Mouse (Mus musculus) frontal cortex, adult 2 months (tissue): Measurements from ENCODE around the gene St8sia1. TPM values are rescaled to one million over a fixed set of nuclear protein-coding genes. Genes with fewer than 3 reads are reported as not detected.
"Not testable (repeated sequence)": the region's sequence is repeated elsewhere in the genome, so short reads cannot be mapped to it uniquely, and the experiment has no call there.

Source experiments
- DNase-seq, 2 experiments: peaks; one replicate each; pipeline ENCODE4 v3.0.0; 2022; ENCODE audit warnings: low spot score in 1 of 2; ENCODE audit errors: extremely low spot score in 1 of 2
- polyA plus RNA-seq: library from polyadenylated mRNA; depleted of rRNA; stranded (reverse); fragments of >200 nt; gene quantifications from 2 replicates; pipeline ENCODE4 v1.2.3, GENCODE M21; 2012; rRNA removed

The St8sia1 gene
- 9.6 and 10.7 TPM in 2 replicates for polyA plus RNA-seq

- peak; percentile 35 to 63 for DNase-seq
Measured at GRCm38 (mm10) chr6:142964076-142964530, at the start of gene St8sia1. TSS of gene St8sia1 (minus strand) at chr6:142964452.

- no peak for DNase-seq
Measured at GRCm38 (mm10) chr6:143012513-143013215, 48.4 kb upstream of the St8sia1 start.

- no peak for DNase-seq
Measured at GRCm38 (mm10) chr6:143008865-143009264, 44.6 kb upstream of the St8sia1 start.

GRCm38 (mm10) chr6:143005209-143005608 lies 41.0 kb upstream of the St8sia1 start:
- not testable (repeated sequence) for DNase-seq

- DNase-seq, result no peak
Measured at GRCm38 (mm10) chr6:143004801-143005200, 40.5 kb upstream of the St8sia1 start.

- no peak for DNase-seq
Measured at GRCm38 (mm10) chr6:142998221-142998999, 34.2 kb upstream of the St8sia1 start.

- no peak for DNase-seq
Measured at GRCm38 (mm10) chr6:142996887-142997286, 32.6 kb upstream of the St8sia1 start.

- DNase-seq, result no peak
Measured at GRCm38 (mm10) chr6:142995567-142995966, 31.3 kb upstream of the St8sia1 start.

- no peak for DNase-seq
Measured at GRCm38 (mm10) chr6:142994821-142995220, 30.6 kb upstream of the St8sia1 start.

GRCm38 (mm10) chr6:142993705-142994698 lies 29.8 kb upstream of the St8sia1 start:
- no peak for DNase-seq

GRCm38 (mm10) chr6:142992971-142993370 lies 28.7 kb upstream of the St8sia1 start:
- no peak for DNase-seq

GRCm38 (mm10) chr6:142992099-142992498 lies 27.8 kb upstream of the St8sia1 start:
- DNase-seq, result no peak

- DNase-seq, result no peak
Measured at GRCm38 (mm10) chr6:142991391-142992059, 27.3 kb upstream of the St8sia1 start.

- no peak for DNase-seq
Measured at GRCm38 (mm10) chr6:142990516-142990915, 26.3 kb upstream of the St8sia1 start.

GRCm38 (mm10) chr6:142989495-142989894 lies 25.2 kb upstream of the St8sia1 start:
- DNase-seq, result no peak

- peak in 1 of 2 experiments; percentile 76 for DNase-seq
Measured at GRCm38 (mm10) chr6:142988753-142989152, 24.5 kb upstream of the St8sia1 start.

- no peak for DNase-seq
Measured at GRCm38 (mm10) chr6:142988231-142988630, 24.0 kb upstream of the St8sia1 start.

GRCm38 (mm10) chr6:142987616-142988015 lies 23.4 kb upstream of the St8sia1 start:
- no peak for DNase-seq

- not testable (repeated sequence) for DNase-seq
Measured at GRCm38 (mm10) chr6:142986706-142987105, 22.5 kb upstream of the St8sia1 start.
